Mouse (Mus musculus) frontal cortex, adult 2 months (tissue): ENCODE data around the gene Atp5f1. TPM values are rescaled to one million over a fixed set of nuclear protein-coding genes. Genes with fewer than 3 reads are reported as not detected.

Experiments used
- DNase-seq, 2 experiments: peaks; one replicate each; pipeline ENCODE4 v3.0.0; 2022; ENCODE audit warnings: low spot score in 1 of 2; ENCODE audit errors: extremely low spot score in 1 of 2
- polyA plus RNA-seq: library from polyadenylated mRNA; depleted of rRNA; stranded (reverse); fragments of >200 nt; gene quantifications from 2 replicates; pipeline ENCODE4 v1.2.3, GENCODE M21; 2012; rRNA removed

Gene Atp5f1
- polyA plus RNA-seq, 1 experiment = 347 TPM

GRCm38 (mm10) chr3:105904721-105905120, 55.2 kb downstream of the Atp5f1 start:
- DNase-seq = no peak

DNA sequence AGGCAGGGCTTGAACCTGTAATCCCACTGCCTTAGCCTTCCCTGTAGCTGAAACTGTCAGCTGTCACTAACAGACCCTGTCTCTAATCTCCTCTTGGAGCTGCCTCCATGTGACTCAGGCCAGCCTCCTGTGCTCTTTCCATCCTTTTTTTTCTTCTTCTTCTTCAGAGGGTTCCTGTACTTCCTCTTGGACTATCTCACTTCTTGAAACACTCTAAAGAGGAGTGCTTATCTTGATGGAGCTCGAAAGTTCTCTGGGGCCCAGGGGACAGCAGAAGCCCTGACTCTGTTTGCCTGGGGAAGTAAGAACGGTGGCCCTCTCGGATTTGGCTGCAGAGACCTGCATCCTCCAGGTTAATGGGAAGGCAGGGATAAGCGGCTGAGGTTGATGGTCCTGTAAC, 55.7 kb downstream of the Atp5f1 start:
- no peak for DNase-seq

DNA sequence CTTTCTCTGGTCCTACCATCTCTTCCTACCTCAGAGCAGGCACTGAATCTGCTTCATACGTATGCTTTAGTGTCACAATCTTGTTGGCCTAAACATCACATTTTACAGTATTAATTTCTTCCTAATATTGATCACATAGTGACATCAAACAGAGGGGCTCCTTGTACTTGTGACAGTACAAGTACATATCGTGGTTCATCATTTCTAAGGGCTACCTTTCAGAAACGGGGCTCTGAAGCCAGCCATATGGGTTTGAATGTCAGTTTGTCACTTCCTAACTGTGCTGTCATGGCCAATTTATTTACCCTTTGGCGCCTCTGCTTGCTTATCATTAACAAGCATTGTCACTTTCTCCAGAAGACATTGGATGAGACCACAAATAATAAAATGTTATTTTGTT, 58.4 kb downstream of the Atp5f1 start:
- no peak for DNase-seq

- no peak for DNase-seq
Observed at GRCm38 (mm10) chr3:105900716-105901115, 59.2 kb downstream of the Atp5f1 start.

DNA sequence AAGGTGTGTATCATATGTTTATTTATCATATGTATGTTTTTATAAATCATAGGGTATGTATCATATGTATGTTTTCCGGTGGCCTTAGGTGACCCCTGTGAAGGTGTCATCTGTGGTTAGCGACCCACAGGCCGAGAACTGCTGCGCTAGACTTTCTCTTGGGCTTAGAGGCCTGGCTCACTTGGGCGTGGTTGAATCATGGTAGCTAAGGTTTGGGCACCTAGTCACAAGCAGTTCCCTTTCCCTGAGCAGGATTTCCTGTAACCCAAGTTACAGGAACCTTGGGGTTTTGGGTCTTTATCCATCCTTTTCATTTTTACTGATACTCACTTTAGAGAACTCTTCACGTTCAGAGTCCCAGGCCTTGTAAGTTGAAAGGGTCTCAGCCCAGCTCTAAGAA, 59.6 kb downstream of the Atp5f1 start:
- no peak for DNase-seq

- DNase-seq = peak; percentile 62 to 92
Observed at GRCm38 (mm10) chr3:105899394-105900147, 60.3 kb downstream of the Atp5f1 start.

DNA sequence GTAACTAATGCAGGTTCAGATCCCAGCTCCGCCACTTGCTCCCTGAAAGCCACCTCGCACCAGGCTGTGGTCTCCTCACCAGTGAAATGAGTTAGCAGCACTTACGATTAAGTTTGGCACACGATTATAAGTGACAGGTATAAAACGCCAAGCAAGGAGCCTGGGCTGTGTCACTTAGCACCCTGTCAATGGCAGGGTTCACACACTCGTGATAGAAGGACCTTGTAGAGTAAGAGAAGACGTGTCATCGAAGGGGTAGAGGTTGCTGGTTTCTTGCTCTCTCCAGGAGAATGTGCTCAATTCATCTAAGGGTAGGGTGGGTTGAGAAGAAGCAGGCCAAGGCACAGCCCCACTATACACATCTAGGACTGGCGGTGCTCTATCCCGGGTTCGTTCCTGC, 61.0 kb downstream of the Atp5f1 start:
- DNase-seq = no peak

- no peak for DNase-seq
Observed at GRCm38 (mm10) chr3:105898325-105898724, 61.6 kb downstream of the Atp5f1 start.

DNA sequence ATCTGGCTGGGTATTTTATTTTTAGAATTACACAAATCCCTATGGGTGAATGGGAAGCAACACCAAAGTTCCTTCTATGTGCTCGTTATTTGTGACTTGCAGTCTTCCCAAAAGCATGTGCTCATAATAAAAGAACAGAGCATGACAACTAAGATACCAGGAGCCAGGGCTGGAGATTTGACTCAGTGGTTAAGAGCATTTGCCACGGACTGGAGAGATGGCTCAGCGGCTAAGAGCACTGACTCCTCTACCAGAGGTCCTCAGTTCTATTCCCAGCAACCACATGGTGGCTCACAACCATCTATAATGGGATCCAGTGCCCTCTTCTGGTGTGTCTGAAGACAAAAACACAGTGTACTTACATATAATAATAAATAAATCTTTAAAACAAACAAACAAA, 63.1 kb downstream of the Atp5f1 start:
- no peak for DNase-seq

GRCm38 (mm10) chr3:105894601-105895592, 65.0 kb downstream of the Atp5f1 start:
- peak; percentile 41 to 72 for DNase-seq

- DNase-seq = peak in 1 of 2 experiments; percentile 18
Observed at GRCm38 (mm10) chr3:105893941-105894391, 65.9 kb downstream of the Atp5f1 start.

Other genes with a start within 250 kb of the Atp5f1 start
- 55.6 and 59.0 TPM in 2 replicates for gene Rap1a, start 158.8 kb downstream of the Atp5f1 start, polyA plus RNA-seq
- 1.2 and 1.5 TPM in 2 replicates for gene Adora3, start 89.2 kb downstream of the Atp5f1 start, polyA plus RNA-seq
- 0.20 TPM in 1 of 2 replicates, not detected in the other for gene Tmigd3, start 89.2 kb downstream of the Atp5f1 start, polyA plus RNA-seq
- gene I830077J02Rik, start 27.4 kb downstream of the Atp5f1 start, polyA plus RNA-seq = 1.4 and 1.8 TPM in 2 replicates
- 48.1 and 52.1 TPM in 2 replicates for gene Wdr77, start 730 bp downstream of the Atp5f1 start, polyA plus RNA-seq
- 14.7 and 15.2 TPM in 2 replicates for gene Ovgp1, start 13.6 kb upstream of the Atp5f1 start, polyA plus RNA-seq
- 1.0 and 1.3 TPM in 2 replicates for gene Pifo, start 54.5 kb upstream of the Atp5f1 start, polyA plus RNA-seq
- 0.12 and 0.53 TPM in 2 replicates for gene Chil5, start 72.7 kb upstream of the Atp5f1 start, polyA plus RNA-seq
- 2.4 and 3.1 TPM in 2 replicates for gene Chia1, start 153.1 kb upstream of the Atp5f1 start, polyA plus RNA-seq
- 0.08 and 0.18 TPM in 2 replicates for gene Chil3, start 207.5 kb upstream of the Atp5f1 start, polyA plus RNA-seq